Mouse (Mus musculus) midbrain, embryonic 13.5 days (tissue): ENCODE measurements around the gene Tgfbr3l. TPM values are rescaled to one million over a fixed set of nuclear protein-coding genes. Genes with fewer than 3 reads are reported as not detected.
A peak's percentile ranks its signal among the peaks of the same experiment; 100 is the strongest.

Experiments
- ATAC-seq: fragments of 200-750 bp; cut with Nextera tagmentation; 2 replicates; pipeline ENCODE4 v1.8.0; 2017; ENCODE audit warnings: mild to moderate bottlenecking, moderate TSS enrichment, moderate library complexity
- H3K27ac ChIP-seq: fragments of 300-500 bp; sonication (generic); 2 replicates; pipeline ENCODE4 v1.5.1; 2015; ENCODE audit warnings: inconsistent platforms, mild to moderate bottlenecking, moderate library complexity
- H3K27me3 ChIP-seq: fragments of 300-500 bp; sonication (generic); 2 replicates; pipeline ENCODE4 v1.6.1; 2015; ENCODE audit warnings: mild to moderate bottlenecking, inconsistent platforms
- H3K36me3 ChIP-seq: fragments of 300-500 bp; sonication (generic); 2 replicates; pipeline ENCODE4 v1.6.1; 2015; ENCODE audit warnings: mild to moderate bottlenecking, inconsistent platforms
- H3K4me1 ChIP-seq: fragments of 300-500 bp; sonication (generic); replicated peaks from 2 replicates; pipeline ENCODE4 v1.6.1; 2015; ENCODE audit warnings: inconsistent platforms
- H3K4me2 ChIP-seq: fragments of 300-500 bp; sonication (generic); replicated peaks from 2 replicates; pipeline ENCODE4 v1.6.1; 2015; ENCODE audit warnings: moderate library complexity, mild to moderate bottlenecking, inconsistent platforms
- H3K4me3 ChIP-seq: fragments of 300-500 bp; sonication (generic); replicated peaks from 2 replicates; pipeline ENCODE4 v1.5.1; 2015; ENCODE audit warnings: mild to moderate bottlenecking, inconsistent platforms
- H3K9ac ChIP-seq: fragments of 300-500 bp; sonication (generic); replicated peaks from 2 replicates; pipeline ENCODE4 v1.6.1; 2015; ENCODE audit warnings: mild to moderate bottlenecking, inconsistent platforms
- H3K9me3 ChIP-seq: fragments of 300-500 bp; sonication (generic); 2 replicates; pipeline ENCODE4 v1.6.1; 2016; ENCODE audit warnings: mild to moderate bottlenecking, inconsistent platforms
- WGBS: fragments of 180-500 bp; shearing (Covaris S2); methylation state at CpG from one replicate; pipeline ENCODE4 v1.1.7; 2015; 5-methylcytosine and 5-hydroxymethylcytosine counted together
- polyA plus RNA-seq: library from polyadenylated mRNA; unstranded; fragments of >200 nt; fragmentation: Nextera tagmentation; extraction: Ambion mirVana; gene quantifications from 2 replicates; pipeline ENCODE4 v1.2.1, GENCODE M21; 2015

The Tgfbr3l gene
- polyA plus RNA-seq, 1 experiment from 2014 or later = 8.5 TPM

GRCm38 (mm10) chr8:4257350-4257749, 9.3 kb downstream of the Tgfbr3l start:
- Histone ChIP-seq H3K4me1 (peaks cover 50% of the 10 kb centered on the region), H3K27ac (peak overlapping the region; percentile 98), H3K9ac (peak overlapping the region; percentile 95), H3K4me3 (peak overlapping the region; percentile 95), H3K4me2 (peak overlapping the region; percentile 77), H3K9me3 (no peaks in the 10 kb centered on the region), H3K36me3 (peaks cover 58% of the 10 kb centered on the region), H3K27me3 (no peaks in the 10 kb centered on the region)
- WGBS = 56% methylated on average over 4 of the region's 4 CpGs
- ATAC-seq = no peak

GRCm38 (mm10) chr8:4258233-4258632, 10.2 kb downstream of the Tgfbr3l start:
- H3K36me3 ChIP-seq = peaks cover 66% of the 10 kb centered on the region

GRCm38 (mm10) chr8:4258678-4259077, 10.7 kb downstream of the Tgfbr3l start:
- peak overlapping the region; percentile 95 for H3K4me3 ChIP-seq
- H3K36me3 ChIP-seq = peaks cover 71% of the 10 kb centered on the region
- 0% methylated on average over 31 of the region's 32 CpGs for WGBS

More at GRCm38 (mm10) chr8:4258233-4258632, 10.2 kb downstream of the Tgfbr3l start:
- H3K27ac ChIP-seq = peak overlapping the region; percentile 98
- H3K9me3 ChIP-seq = no peaks in the 10 kb centered on the region
- no peaks in the 10 kb centered on the region for H3K27me3 ChIP-seq
- peak; percentile 70 for ATAC-seq
- peak overlapping the region; percentile 95 for H3K4me3 ChIP-seq
- peak overlapping the region; percentile 77 for H3K4me2 ChIP-seq
- H3K9ac ChIP-seq = peak overlapping the region; percentile 95
- H3K4me1 ChIP-seq = peaks cover 46% of the 10 kb centered on the region
- 3% methylated on average over 35 of the region's 35 CpGs for WGBS

GRCm38 (mm10) chr8:4259125-4259804, 11.3 kb downstream of the Tgfbr3l start, which contains the start of gene Ctxn1:
Gene Ctxn1 (minus strand): TSS chr8:4259274.
- no peaks in the 10 kb centered on the region for H3K27me3 ChIP-seq
- H3K9me3 ChIP-seq = no peaks in the 10 kb centered on the region
- H3K27ac ChIP-seq = peak within 1 kb of the TSS; percentile 98
- peaks cover 77% of the 10 kb centered on the region for H3K36me3 ChIP-seq
- peak within 1 kb of the TSS; percentile 95 for H3K9ac ChIP-seq
- H3K4me1 ChIP-seq = peaks cover 37% of the 10 kb centered on the region
- WGBS = 9% methylated on average over 20 of the region's 33 CpGs
- H3K4me3 ChIP-seq = peak within 1 kb of the TSS; percentile 95
- peak within 1 kb of the TSS; percentile 77 for H3K4me2 ChIP-seq
- peak; percentile 92 for ATAC-seq

More at GRCm38 (mm10) chr8:4258678-4259077, 10.7 kb downstream of the Tgfbr3l start:
- Histone ChIP-seq H3K9me3 (no peaks in the 10 kb centered on the region), H3K4me2 (peak overlapping the region; percentile 77), H3K9ac (peak overlapping the region; percentile 95), H3K4me1 (peaks cover 43% of the 10 kb centered on the region), H3K27ac (peak overlapping the region; percentile 98), H3K27me3 (no peaks in the 10 kb centered on the region)
- ATAC-seq = peak; percentile 78

- H3K9me3 ChIP-seq = no peaks in the 10 kb centered on the region
- H3K27ac ChIP-seq = peak overlapping the region; percentile 98
- peaks cover 33% of the 10 kb centered on the region for H3K4me1 ChIP-seq
- H3K4me2 ChIP-seq = peak overlapping the region; percentile 77
- peak overlapping the region; percentile 95; the same call in 1 of the 2 replicates for H3K4me3 ChIP-seq
- no peak for ATAC-seq
- H3K36me3 ChIP-seq = peaks cover 77% of the 10 kb centered on the region
- WGBS = 73% methylated on average over 4 of the region's 4 CpGs
- peak overlapping the region; percentile 95 for H3K9ac ChIP-seq
- H3K27me3 ChIP-seq = no peaks in the 10 kb centered on the region
Observed at GRCm38 (mm10) chr8:4259805-4260170, 11.8 kb downstream of the Tgfbr3l start.

GRCm38 (mm10) chr8:4263105-4263791, 15.2 kb downstream of the Tgfbr3l start:
- peaks cover 10% of the 10 kb centered on the region for H3K4me1 ChIP-seq
- no peak overlapping the region for H3K27ac ChIP-seq
- H3K36me3 ChIP-seq = peaks cover 82% of the 10 kb centered on the region
- no peaks in the 10 kb centered on the region for H3K9me3 ChIP-seq
- H3K4me3 ChIP-seq = no peak overlapping the region
- ATAC-seq = no peak
- WGBS = 89% methylated on average over 8 of the region's 8 CpGs
- H3K4me2 ChIP-seq = no peak overlapping the region
- H3K27me3 ChIP-seq = no peaks in the 10 kb centered on the region
- H3K9ac ChIP-seq = no peak overlapping the region

- no peaks in the 10 kb centered on the region for H3K27me3 ChIP-seq
Observed at GRCm38 (mm10) chr8:4265160-4265914, 17.3 kb downstream of the Tgfbr3l start.

GRCm38 (mm10) chr8:4267627-4268026, 19.6 kb downstream of the Tgfbr3l start:
- Histone ChIP-seq H3K4me2 (no peak overlapping the region), H3K27me3 (no peaks in the 10 kb centered on the region), H3K4me1 (no peaks in the 10 kb centered on the region), H3K9me3 (no peaks in the 10 kb centered on the region), H3K4me3 (no peak overlapping the region), H3K9ac (no peak overlapping the region), H3K27ac (no peak overlapping the region), H3K36me3 (peaks cover 91% of the 10 kb centered on the region)
- 81% methylated on average over 15 of the region's 15 CpGs for WGBS
- ATAC-seq = peak; percentile 73

More at GRCm38 (mm10) chr8:4265160-4265914, 17.3 kb downstream of the Tgfbr3l start:
- no peak for ATAC-seq
- no peaks in the 10 kb centered on the region for H3K4me1 ChIP-seq
- no peak overlapping the region for H3K4me3 ChIP-seq
- peaks cover 96% of the 10 kb centered on the region for H3K36me3 ChIP-seq
- 94% methylated on average over 15 of the region's 15 CpGs for WGBS
- H3K27ac ChIP-seq = no peak overlapping the region
- no peaks in the 10 kb centered on the region for H3K9me3 ChIP-seq
- no peak overlapping the region for H3K9ac ChIP-seq
- no peak overlapping the region for H3K4me2 ChIP-seq

GRCm38 (mm10) chr8:4269609-4270008, 21.6 kb downstream of the Tgfbr3l start:
- Histone ChIP-seq H3K9me3 (no peaks in the 10 kb centered on the region), H3K27me3 (no peaks in the 10 kb centered on the region), H3K4me2 (no peak overlapping the region), H3K27ac (no peak overlapping the region), H3K4me3 (no peak overlapping the region), H3K9ac (no peak overlapping the region), H3K36me3 (peaks cover 84% of the 10 kb centered on the region), H3K4me1 (peaks cover 8% of the 10 kb centered on the region)
- no peak for ATAC-seq
- 94% methylated on average over 6 of the region's 6 CpGs for WGBS

- H3K36me3 ChIP-seq = peaks cover 26% of the 10 kb centered on the region
- no peaks in the 10 kb centered on the region for H3K9me3 ChIP-seq
- WGBS = under 1% methylated on average over 39 of the region's 39 CpGs
- peaks cover 19% of the 10 kb centered on the region for H3K4me1 ChIP-seq
- ATAC-seq = peak; percentile 96
- no peaks in the 10 kb centered on the region for H3K27me3 ChIP-seq
- peak within 1 kb of the TSS; percentile 76 for H3K27ac ChIP-seq
- H3K9ac ChIP-seq = peak within 1 kb of the TSS; percentile 74
- peak within 1 kb of the TSS; percentile 74 for H3K4me3 ChIP-seq
- peak within 1 kb of the TSS; percentile 81 for H3K4me2 ChIP-seq
Observed at GRCm38 (mm10) chr8:4275275-4276110, 27.5 kb downstream of the Tgfbr3l start, which contains the start of gene Timm44. Gene Timm44 (minus strand): TSS chr8:4275913.

GRCm38 (mm10) chr8:4276111-4276465, 28.1 kb downstream of the Tgfbr3l start:
- H3K27ac ChIP-seq = peak overlapping the region; percentile 76
- H3K4me2 ChIP-seq = peak overlapping the region; percentile 81
- H3K4me1 ChIP-seq = peaks cover 19% of the 10 kb centered on the region
- no peaks in the 10 kb centered on the region for H3K9me3 ChIP-seq
- H3K4me3 ChIP-seq = peak overlapping the region; percentile 74
- ATAC-seq = no peak
- H3K36me3 ChIP-seq = peaks cover 26% of the 10 kb centered on the region
- no peaks in the 10 kb centered on the region for H3K27me3 ChIP-seq
- peak overlapping the region; percentile 74; the same call in 1 of the 2 replicates for H3K9ac ChIP-seq
- WGBS = 25% methylated on average over 9 of the region's 9 CpGs
